Mouse (Mus musculus) right cerebral cortex, adult 2 months (tissue): ENCODE measurements at regions not wholly inside any gene's neighbourhood (a gene's known extent, or its start where the extent isn't known, plus 50 kb on each side); places are given as distances from the start of the nearest gene placed in this dataset.
A peak's percentile ranks its signal among the peaks of the same experiment; 100 is the strongest.

Source experiments
- DNase-seq, 2 experiments: peaks; one replicate each; pipeline ENCODE4 v3.0.0; 2021 to 2022; ENCODE audit warnings: low spot score in 2 of 2

- DNase-seq = no peak
Observed at GRCm38 (mm10) chr6:137931318-137931717, 148.4 kb downstream of the Slc15a5 start.

GRCm38 (mm10) chr6:137923364-137923763 is 156.4 kb downstream of the Slc15a5 start:
- DNase-seq = no peak

- DNase-seq = no peak
Observed at GRCm38 (mm10) chr6:137918156-137918555, 161.6 kb downstream of the Slc15a5 start.

- DNase-seq = peak; percentile 9 to 28
Observed at GRCm38 (mm10) chr6:137907836-137908235, 153.5 kb downstream of the Dera start.
